Mouse (Mus musculus) c-Kit-positive CD71-positive TER-119-negative erythroid progenitor cells, embryonic 14.5 days (primary cell): ENCODE measurements around the gene Bin2.
"Not testable (repeated sequence)": the region's sequence is repeated elsewhere in the genome, so short reads cannot be mapped to it uniquely, and the experiment has no call there.

Experiments
- DNase-seq: peaks from one replicate; pipeline ENCODE4 v3.0.0-alpha.2; 2013; ENCODE audit warnings: low read depth

Gene Bin2

GRCm38 (mm10) chr15:100615825-100616220 is 53.5 kb downstream of the Bin2 start:
- DNase-seq = peak; percentile 81

GRCm38 (mm10) chr15:100614996-100615824 is 54.1 kb downstream of the Bin2 start, which contains the start of gene Dazap2:
Gene Dazap2 (plus strand): TSS chr15:100615349.
- DNase-seq = peak; percentile 97

DNA sequence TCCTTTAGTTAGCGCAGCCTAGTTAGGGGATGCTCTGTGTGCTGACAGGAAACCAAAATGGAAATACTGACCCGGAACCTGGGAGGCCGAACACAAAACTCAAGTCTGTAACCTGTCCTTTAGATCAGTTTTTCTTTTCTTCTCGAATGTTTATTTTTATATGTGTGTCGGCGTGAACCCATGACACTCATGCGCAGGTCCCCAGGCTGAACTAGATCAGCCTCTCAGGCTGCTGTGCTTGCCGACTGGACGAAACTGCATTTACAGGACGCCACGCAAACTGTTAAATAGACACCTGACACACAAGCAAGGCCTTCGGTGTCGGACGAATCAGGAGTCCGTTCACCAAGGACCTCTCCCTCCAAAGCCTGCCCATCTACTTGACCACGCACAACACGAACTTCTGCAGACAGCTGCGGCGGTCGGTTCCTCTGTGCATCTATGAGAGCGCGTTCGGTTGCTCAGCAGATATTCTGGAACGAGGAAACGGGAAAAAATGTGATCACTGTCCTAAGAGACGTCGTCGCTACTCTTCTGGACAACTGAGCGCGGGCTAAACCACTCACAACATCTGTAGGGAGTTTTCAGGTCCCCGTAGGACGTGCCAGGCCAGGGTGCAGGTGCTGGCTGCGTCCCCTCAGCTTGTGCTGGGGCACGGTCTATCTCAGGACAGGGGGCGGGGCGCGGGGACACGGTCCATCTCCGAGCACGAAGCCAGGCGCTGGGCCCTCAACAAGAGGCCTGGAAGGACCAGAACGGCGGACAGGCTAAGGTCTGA is 54.9 kb downstream of the Bin2 start:
- DNase-seq = no peak

DNA sequence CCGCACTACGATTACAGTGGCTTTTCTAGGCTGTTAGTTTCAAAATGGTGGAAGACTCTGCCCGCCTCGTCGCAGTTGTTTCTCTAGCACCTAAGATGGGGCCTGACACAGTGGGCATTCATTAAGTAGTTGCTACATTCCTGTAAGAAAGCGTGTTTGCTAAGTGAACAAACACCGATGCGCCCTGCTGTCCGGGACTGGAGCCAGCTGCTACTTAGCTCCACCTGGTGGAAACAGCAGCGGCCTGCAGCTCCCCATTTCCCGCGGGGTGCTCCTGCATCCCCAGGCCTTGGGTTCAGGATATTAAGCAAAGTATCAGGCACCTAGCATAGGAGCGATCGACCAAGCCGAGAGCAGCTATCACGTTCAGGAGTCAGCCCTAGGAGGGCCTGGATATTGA is 55.8 kb downstream of the Bin2 start:
- peak; percentile 73 for DNase-seq

DNA sequence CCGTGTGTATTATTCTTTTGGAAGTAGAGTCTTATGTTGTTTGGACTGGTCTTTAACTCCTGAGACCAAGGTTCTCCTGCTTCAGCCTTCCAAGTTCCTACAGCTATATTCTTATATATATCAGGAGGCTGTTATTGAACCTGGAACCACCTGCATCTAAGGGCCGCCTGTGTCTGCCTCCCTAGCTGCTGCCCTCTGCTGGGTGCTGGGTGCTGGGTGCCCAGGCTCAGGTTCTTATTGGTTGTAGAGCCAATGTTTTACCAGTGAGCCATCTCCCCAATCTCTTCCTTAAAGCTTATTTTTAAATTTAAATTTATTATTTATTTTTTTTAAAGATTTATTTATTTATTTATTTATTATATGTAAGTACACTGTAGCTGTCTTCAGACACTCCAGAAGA is 56.9 kb downstream of the Bin2 start:
- no peak for DNase-seq

GRCm38 (mm10) chr15:100611951-100612350 is 57.4 kb downstream of the Bin2 start:
- no peak for DNase-seq

DNA sequence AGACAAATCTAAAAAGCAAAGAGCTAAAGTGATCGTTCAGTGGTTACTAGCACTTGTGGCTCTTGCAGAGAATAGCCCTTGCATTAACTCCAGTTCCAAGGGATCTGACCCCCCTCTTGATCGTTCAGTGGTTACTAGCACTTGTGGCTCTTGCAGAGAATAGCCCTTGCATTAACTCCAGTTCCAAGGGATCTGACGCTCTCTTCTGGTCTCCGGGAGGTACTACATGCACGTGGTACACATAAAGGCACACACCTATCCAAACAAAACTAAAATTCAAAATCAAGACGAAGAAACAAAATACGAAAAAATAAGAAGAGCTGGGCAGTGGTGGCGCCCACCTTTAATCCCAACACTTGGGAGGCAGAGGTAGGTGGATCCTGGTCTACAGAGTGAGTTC is 62.7 kb downstream of the Bin2 start:
- DNase-seq = not testable (repeated sequence)

DNA sequence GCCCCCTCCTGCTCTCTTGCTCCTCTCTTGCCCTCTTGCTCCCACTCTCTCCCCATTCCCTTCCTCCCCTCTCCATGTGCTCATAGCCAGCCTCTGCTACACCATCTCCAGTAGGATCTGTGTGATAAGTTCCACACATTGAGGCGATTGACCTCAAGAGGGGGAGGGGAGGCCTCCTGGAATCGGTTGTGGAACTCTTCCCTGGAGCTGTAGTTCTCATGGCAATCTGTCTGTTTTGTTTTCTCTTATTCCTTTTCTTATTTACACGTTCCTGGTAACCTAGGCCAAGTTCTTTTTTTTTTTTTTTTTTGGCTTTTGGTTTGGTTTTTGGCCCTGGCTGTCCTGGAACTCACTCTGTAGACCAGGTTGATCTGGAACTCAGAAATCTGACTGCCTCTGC is 67.7 kb downstream of the Bin2 start:
- DNase-seq = no peak

DNA sequence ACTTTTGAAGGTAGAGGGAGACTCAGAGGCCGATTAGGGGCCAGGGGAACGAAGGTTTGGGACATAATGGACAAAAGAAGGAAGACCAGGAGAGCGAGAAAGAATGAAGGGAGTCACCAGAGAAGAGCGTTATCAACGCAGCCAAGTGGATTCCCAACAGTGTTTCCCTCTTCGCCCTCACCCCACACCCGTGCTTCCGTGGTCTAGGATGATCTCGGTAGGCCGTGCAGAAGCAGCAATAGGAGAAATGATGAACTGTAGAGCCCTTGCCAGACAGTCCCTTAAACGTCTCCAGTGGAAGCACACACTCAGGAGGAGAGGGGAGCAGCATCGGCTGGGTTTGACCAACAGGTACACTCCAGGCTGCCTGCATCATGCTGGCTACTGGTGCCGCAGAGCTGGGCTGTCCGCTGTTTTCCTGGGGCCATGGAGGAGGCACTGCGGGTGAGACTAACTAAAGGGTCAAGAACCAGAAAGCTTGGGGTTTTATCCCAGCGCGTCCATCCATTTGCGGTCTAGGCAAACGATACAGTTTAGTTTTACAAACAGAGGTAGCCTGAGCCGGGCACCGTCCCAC is 68.6 kb downstream of the Bin2 start:
- no peak for DNase-seq

GRCm38 (mm10) chr15:100600047-100600695 is 69.2 kb downstream of the Bin2 start:
- DNase-seq = no peak

DNA sequence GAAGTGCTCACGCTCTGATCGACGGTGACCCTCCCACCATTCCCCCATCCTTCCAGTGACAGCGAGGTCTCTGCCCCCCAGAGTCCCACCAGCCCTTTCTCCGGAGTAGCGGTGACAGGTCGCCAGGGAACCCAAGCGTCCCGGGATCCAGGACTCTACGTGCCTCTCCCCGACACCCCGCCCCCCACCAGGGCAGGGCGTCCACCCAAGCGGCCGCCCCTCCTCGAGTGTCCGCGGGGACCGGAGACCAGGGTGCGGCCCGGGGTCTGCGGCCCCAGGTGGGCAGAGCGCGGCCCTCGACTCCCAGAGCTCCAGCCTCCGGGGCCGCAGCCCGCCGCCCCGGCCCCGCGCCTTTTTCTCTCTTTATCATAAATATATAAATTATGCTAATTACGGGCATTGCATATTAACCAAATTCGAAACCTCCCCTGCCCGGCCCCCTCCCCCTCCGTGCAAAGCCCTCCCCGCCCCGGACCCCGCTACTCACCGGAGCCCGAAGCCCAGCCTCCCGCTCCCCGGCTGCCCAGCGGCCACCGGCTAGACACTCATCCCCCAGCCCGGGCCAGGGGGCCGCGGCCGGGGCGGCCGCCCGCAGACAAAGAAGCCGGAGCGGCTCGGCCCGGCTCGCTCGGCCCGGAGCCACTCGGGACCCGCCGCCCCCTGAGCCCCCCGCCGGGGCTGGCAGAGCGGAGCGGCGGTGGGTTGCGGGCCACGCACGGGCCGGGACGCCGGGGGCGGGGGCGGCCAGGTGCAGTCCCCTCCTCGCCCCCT is 69.9 kb downstream of the Bin2 start, which contains the start of gene Pou6f1:
Gene Pou6f1 (minus strand): TSS at position 709 of the 771 bp plus-strand sequence.
- no peak for DNase-seq

GRCm38 (mm10) chr15:100598883-100599275 is 70.5 kb downstream of the Bin2 start:
- no peak for DNase-seq

- no peak for DNase-seq
Measured at GRCm38 (mm10) chr15:100598287-100598882, 71.0 kb downstream of the Bin2 start.

DNA sequence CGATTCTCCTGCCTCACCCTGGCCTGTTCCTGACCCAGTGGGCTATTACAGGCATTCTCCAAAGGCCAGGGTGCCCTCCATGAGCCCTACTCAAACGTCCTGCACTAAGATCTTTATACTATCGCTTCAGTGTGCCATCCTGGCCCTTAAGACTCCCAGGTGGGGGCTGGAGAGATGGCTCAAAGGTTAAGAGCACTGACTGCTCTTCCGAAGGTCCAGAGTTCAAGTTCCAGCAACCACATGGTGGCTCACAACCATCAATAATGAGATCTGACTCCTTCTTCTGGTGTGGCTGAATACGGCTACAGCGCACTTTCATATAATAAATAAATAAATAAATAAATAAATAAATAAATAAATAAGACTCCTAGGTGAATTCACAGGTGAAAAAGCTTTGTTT is 76.5 kb downstream of the Bin2 start:
- no peak for DNase-seq
